Mouse (Mus musculus) intestine, embryonic 15.5 days (tissue): Measurements from ENCODE around the gene Mettl3. TPM values are rescaled to one million over a fixed set of nuclear protein-coding genes. Genes with fewer than 3 reads are reported as not detected.
"Not testable (repeated sequence)": the region's sequence is repeated elsewhere in the genome, so short reads cannot be mapped to it uniquely, and the experiment has no call there.

ENCODE experiments used
- ATAC-seq: fragments of 200-750 bp; cut with Nextera tagmentation; 2 replicates; pipeline ENCODE4 v1.8.0; 2017; ENCODE audit warnings: moderate TSS enrichment, moderate library complexity
- H3K27ac ChIP-seq: fragments of 300-500 bp; sonication (generic); 2 replicates; pipeline ENCODE4 v1.5.1; 2015; ENCODE audit warnings: mild to moderate bottlenecking, inconsistent platforms
- H3K27me3 ChIP-seq: fragments of 300-500 bp; sonication (generic); replicated peaks from 2 replicates; pipeline ENCODE4 v1.6.1; 2015; ENCODE audit warnings: inconsistent platforms
- H3K36me3 ChIP-seq: fragments of 300-500 bp; sonication (generic); 2 replicates; pipeline ENCODE4 v1.6.1; 2015; ENCODE audit warnings: inconsistent platforms
- H3K4me1 ChIP-seq: fragments of 300-500 bp; sonication (generic); replicated peaks from 2 replicates; pipeline ENCODE4 v1.6.1; 2015; ENCODE audit warnings: inconsistent platforms
- H3K4me2 ChIP-seq: fragments of 300-500 bp; sonication (generic); replicated peaks from 2 replicates; pipeline ENCODE4 v1.6.1; 2015; ENCODE audit warnings: mild to moderate bottlenecking, inconsistent platforms
- H3K4me3 ChIP-seq: fragments of 300-500 bp; sonication (generic); replicated peaks from 2 replicates; pipeline ENCODE4 v1.5.1; 2015; ENCODE audit warnings: inconsistent platforms
- H3K9ac ChIP-seq: fragments of 300-500 bp; sonication (generic); 2 replicates; pipeline ENCODE4 v1.6.1; 2015; ENCODE audit warnings: inconsistent platforms
- H3K9me3 ChIP-seq: fragments of 300-500 bp; sonication (generic); 2 replicates; pipeline ENCODE4 v1.6.1; 2016; ENCODE audit warnings: inconsistent platforms
- WGBS: fragments of 180-500 bp; shearing (Covaris S2); methylation state at CpG from one replicate; pipeline ENCODE4 v1.1.7; 2015; 5-methylcytosine and 5-hydroxymethylcytosine counted together
- polyA plus RNA-seq: library from polyadenylated mRNA; unstranded; fragments of >200 nt; fragmentation: Nextera tagmentation; extraction: Ambion mirVana; gene quantifications from 2 replicates; pipeline ENCODE4 v1.2.1, GENCODE M21; 2015

The Mettl3 gene
- polyA plus RNA-seq, 1 experiment from 2014 or later, result 37.6 TPM

DNA sequence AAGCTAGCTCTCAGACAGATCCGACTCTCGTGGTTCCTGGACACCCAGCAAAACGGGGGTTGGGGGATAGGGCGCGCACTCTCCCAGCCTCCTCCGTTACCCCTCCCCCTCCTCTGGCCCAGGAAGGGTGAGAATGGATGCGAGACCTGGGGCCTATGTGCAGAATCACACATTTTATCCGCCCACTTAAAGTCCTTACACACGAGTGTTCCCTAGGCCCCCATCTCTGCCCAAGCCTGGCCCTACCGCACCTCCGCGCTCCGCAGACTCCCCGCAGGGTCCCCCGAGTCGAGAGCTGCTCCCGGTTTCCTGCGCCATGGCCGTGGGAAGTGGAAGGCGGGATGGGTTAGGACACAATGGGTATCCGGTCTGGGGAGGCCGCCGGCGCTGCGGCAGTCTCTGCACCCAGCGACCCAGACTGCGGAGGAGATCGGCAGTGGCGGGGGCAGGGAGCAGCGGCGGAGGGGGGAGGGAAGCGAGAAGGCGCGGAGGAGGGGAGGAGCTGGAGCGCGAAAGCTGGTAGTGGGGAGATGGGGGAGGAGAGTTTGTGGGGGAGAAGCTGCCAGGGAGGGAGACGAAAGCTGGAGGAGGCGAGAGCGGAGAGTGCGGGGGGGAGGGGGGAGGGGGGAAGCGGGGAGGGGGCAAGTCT is 11.0 kb upstream of the Mettl3 start:
- peaks cover 23% of the 10 kb centered on the region; the same call in 1 of the 2 replicates for H3K4me1 ChIP-seq
- peak overlapping the region; percentile 84 for H3K4me2 ChIP-seq
- WGBS, result 1% methylated on average over 31 of the region's 41 CpGs

DNA sequence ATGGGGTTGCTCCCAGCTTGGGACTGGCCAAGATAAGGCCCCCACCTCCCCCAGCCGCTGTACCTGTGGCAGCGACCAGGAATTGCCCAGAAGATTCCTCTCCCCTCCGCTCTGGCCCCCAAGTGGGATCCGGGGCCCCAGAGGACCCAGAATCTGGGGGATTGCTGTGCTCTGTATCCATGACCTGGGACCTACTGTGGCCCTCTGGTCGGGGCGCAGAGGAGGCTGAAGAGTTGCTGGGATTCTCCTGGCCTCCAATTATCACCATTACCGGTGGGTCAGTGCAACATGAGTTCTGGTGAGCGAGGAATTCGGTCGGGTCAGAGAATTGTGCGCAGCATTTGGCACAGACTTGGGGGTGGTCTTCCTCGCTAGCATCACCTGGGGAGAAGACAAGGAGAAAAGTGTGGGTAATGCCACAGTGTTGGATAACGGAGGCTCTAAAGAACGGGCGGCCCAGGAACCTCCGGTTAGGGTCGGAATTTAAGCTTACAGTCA is 10.4 kb upstream of the Mettl3 start:
- H3K27ac ChIP-seq, result peak overlapping the region; percentile 85
- no peaks in the 10 kb centered on the region for H3K9me3 ChIP-seq
- peaks cover 13% of the 10 kb centered on the region; the same call in 1 of the 2 replicates for H3K36me3 ChIP-seq
- ATAC-seq, result peak; percentile 9
- peak overlapping the region; percentile 84 for H3K4me2 ChIP-seq
- H3K9ac ChIP-seq, result peak overlapping the region; percentile 81
- H3K27me3 ChIP-seq, result no peaks in the 10 kb centered on the region
- 6% methylated on average over 17 of the region's 17 CpGs for WGBS
- H3K4me3 ChIP-seq, result peak overlapping the region; percentile 73
- H3K4me1 ChIP-seq, result peaks cover 23% of the 10 kb centered on the region; the same call in 1 of the 2 replicates

More for the DNA sequence above, 11.0 kb upstream of the Mettl3 start:
- no peaks in the 10 kb centered on the region for H3K9me3 ChIP-seq
- no peaks in the 10 kb centered on the region for H3K27me3 ChIP-seq
- peaks cover 13% of the 10 kb centered on the region; the same call in 1 of the 2 replicates for H3K36me3 ChIP-seq
- H3K9ac ChIP-seq, result peak overlapping the region; percentile 81
- H3K4me3 ChIP-seq, result peak overlapping the region; percentile 73
- H3K27ac ChIP-seq, result peak overlapping the region; percentile 85
- peak; percentile 88 for ATAC-seq

DNA sequence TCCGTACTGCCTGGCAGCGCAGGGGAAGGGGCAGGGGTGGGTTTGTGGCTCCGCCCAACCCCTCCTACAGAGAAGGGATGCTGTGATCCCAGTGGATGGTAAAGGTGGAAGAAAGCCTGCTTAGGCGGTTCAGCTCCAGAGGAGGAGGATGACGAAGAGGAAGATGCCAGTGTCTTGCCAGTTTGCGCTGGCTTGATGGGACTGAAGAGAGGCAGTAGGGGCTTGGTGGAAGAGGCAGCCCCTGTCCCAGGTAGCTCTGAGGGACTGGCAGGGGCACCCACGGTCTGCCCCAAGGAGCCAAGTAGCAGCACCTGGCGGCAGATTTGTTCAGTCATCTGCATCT is 9.9 kb upstream of the Mettl3 start:
- peaks cover 23% of the 10 kb centered on the region; the same call in 1 of the 2 replicates for H3K4me1 ChIP-seq
- H3K27me3 ChIP-seq, result no peaks in the 10 kb centered on the region
- H3K36me3 ChIP-seq, result peaks cover 13% of the 10 kb centered on the region; the same call in 1 of the 2 replicates
- no peaks in the 10 kb centered on the region for H3K9me3 ChIP-seq
- H3K9ac ChIP-seq, result no peak overlapping the region; the same call in 1 of the 2 replicates
- no peak for ATAC-seq
- no peak overlapping the region for H3K27ac ChIP-seq
- peak overlapping the region; percentile 84 for H3K4me2 ChIP-seq
- WGBS, result 55% methylated on average over 8 of the region's 8 CpGs
- peak overlapping the region; percentile 73 for H3K4me3 ChIP-seq

DNA sequence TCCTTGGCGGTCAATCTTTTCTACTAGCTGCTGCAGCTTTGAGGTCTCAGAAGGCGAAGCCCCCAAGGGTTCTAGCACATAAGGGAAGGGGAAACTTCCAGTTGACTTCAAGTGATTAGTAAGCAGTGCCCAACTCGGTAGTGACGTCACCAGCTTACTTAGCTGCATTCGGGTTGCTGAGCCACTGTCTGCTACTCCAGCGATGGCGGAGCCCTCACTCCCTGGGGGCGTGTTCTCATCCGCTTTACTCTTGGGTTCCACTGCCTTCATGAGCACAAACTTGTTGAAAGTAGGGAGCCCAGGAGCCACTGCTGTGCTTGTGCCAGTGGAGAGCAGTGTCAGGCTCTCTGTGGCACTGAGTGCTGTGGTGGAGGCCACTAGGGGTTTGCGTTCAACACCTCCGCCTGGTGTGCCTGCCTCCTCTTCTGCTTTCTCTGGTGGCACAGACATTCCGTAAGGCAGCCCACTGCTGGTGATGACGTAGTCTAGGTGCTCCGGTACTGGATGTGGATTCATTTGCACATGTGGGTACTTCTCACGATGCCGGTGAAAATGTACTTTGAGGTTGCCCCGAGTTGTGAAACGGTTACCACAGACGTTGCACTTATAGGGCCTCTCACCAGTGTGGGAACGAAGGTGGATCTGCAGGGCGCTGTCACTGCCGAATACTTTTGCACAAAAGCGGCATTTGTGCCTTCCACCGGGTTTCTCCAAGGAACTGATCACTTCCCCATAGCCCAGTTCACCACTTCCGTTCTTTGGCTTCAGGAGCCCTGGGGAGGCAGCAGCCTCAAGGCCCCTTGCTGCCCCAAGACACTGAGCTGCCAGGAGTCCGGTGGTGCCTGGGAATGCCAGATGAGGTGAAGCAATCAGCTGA is 9.2 kb upstream of the Mettl3 start:
- Histone ChIP-seq H3K4me3 (peak overlapping the region; percentile 73; the same call in 1 of the 2 replicates), H3K4me2 (peak overlapping the region; percentile 84), H3K36me3 (peaks cover 13% of the 10 kb centered on the region; the same call in 1 of the 2 replicates), H3K4me1 (peaks cover 23% of the 10 kb centered on the region; the same call in 1 of the 2 replicates), H3K9ac (no peak overlapping the region), H3K27ac (no peak overlapping the region), H3K27me3 (no peaks in the 10 kb centered on the region), H3K9me3 (no peaks in the 10 kb centered on the region)
- ATAC-seq, result no peak
- WGBS, result 86% methylated on average over 26 of the region's 26 CpGs

DNA sequence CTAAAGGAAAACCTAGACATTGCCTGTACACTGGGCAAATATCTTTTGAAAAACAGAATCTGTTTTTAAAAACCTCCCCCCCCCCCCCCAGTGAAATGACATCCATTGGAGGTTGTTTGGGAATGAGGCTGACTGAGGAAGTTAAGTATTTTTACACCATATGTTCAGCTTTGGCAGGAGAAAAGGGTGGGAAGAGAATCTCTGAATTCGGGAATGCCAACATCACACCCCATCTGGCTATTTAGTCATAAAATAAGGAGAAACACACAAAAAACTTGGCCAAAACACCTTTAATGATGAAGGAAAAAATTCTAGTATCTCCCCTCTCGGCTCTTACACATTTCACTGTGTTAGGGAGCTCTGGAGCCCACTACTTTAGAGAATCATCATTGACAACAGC is 6.0 kb upstream of the Mettl3 start:
- Histone ChIP-seq H3K36me3 (peaks cover 13% of the 10 kb centered on the region; the same call in 1 of the 2 replicates), H3K27me3 (no peaks in the 10 kb centered on the region), H3K27ac (no peak overlapping the region), H3K4me1 (peaks cover 19% of the 10 kb centered on the region; the same call in 1 of the 2 replicates), H3K4me3 (no peak overlapping the region), H3K9me3 (no peaks in the 10 kb centered on the region), H3K4me2 (no peak overlapping the region), H3K9ac (no peak overlapping the region)
- 82% methylated on average over 2 of the region's 2 CpGs for WGBS
- no peak for ATAC-seq

DNA sequence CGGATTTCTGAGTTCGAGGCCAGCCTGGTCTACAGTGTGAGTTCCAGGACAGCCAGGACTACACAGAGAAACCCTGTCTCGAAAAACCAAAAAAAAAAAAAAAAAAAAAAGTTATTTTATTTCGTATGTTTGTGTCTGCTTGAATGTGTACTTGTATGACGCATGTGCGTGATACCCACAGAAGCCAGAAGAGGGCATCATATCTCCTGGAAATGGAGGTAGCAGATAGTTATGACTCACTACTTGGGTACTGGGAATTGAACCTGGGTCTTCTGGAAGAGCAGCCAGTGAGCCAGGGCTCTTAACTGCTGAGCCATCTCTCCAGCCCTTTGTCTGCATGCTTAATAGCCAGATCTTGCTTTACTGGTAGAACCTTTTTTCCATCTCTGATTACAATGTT is 5.4 kb upstream of the Mettl3 start:
- H3K4me2 ChIP-seq, H3K27ac ChIP-seq, H3K9ac ChIP-seq, H3K4me3 ChIP-seq, H3K27me3 ChIP-seq, ATAC-seq, H3K9me3 ChIP-seq: not testable (repeated sequence)
- WGBS, result 96% methylated on average over 5 of the region's 6 CpGs
- H3K36me3 ChIP-seq, result peaks cover 13% of the 10 kb centered on the region; the same call in 1 of the 2 replicates
- H3K4me1 ChIP-seq, result peaks cover 17% of the 10 kb centered on the region; the same call in 1 of the 2 replicates

DNA sequence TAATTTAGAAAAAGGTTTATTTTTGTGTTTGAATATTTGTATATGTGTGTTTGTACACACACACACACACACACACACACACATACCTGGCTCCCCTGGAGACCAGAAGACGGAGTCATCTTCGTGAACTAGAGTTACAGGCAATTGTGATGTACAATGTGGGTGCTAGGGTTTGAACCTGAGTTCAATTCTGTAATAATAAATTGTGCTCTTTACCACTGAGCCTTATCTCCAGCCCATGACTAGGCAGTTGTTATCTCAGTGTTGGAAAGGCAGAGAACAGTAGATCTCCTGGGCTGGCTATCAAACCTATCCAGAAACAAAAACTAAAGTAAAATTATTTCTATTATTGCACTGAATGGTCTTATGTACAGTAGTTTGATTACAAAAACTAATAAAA is 1.2 kb upstream of the Mettl3 start:
- Histone ChIP-seq H3K27me3 (no peaks in the 10 kb centered on the region), H3K9me3 (no peaks in the 10 kb centered on the region), H3K36me3 (no peaks in the 10 kb centered on the region), H3K27ac (no peak overlapping the region), H3K4me3 (no peak overlapping the region), H3K4me2 (no peak overlapping the region), H3K9ac (no peak overlapping the region), H3K4me1 (0 out of 2 replicates have a peak, but pooled peaks cover 2% of the 10 kb centered on the region)
- no peak for ATAC-seq
- WGBS, result 98% methylated on average over 2 of the region's 2 CpGs

DNA sequence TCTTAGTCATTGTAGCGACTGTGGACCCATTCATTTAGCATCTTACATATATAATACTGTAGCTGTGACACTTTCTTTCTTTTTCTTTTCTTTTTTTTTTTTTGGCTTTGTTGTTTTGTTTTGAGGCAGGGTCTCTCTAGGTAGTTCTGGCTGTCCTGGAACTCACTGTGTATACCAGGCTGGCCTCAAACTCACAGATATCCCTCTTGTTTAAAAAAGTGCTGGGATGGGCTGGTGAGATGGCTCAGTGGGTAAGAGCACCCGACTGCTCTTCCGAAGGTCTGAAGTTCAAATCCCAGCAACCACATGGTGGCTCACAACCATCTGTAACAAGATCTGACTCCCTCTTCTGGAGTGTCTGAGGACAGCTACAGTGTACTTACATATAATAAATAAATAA is 1.4 kb downstream of the Mettl3 start:
- H3K4me2 ChIP-seq, result 0 out of 2 replicates have a peak overlapping the region, but pooled peaks have one; percentile 61
- not testable (repeated sequence) for H3K27ac ChIP-seq, H3K9ac ChIP-seq, H3K4me1 ChIP-seq, ATAC-seq, H3K9me3 ChIP-seq, H3K27me3 ChIP-seq, H3K4me3 ChIP-seq
- WGBS, result 93% methylated on average over 3 of the region's 3 CpGs
- peaks cover 17% of the 10 kb centered on the region for H3K36me3 ChIP-seq

DNA sequence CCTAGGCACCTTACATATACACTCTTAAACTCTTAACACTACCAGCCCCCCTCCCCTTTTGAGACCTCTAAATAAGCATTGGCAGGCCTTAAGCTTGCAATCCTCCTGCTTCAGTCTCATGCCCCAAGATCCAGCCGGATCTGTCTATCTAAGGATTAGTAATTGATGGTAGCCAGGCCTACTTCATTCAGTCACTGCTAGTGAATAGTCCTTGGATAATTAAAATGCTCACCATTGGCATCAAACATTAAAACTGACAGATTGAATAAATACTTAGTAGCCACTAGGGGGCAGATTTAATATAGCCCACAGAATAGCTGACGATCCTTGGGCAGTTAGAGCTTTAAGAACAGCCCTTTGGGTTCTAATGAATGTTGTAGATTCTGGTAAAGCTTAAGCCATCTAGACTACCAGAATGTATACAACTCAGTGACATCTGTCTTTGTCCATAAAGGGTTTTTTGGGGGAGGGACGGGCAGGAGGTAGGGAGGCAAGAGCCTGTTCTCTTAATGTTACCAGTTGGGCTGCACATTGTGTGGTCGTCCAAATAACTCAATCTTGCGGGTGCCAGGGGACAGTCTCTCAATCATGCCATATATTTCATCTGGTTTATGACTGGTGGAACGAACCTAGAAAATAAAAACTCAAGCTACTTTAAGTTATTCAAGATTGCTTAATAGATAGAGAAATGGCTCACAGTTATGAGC is 9.2 kb downstream of the Mettl3 start:
- Histone ChIP-seq H3K9ac (no peak overlapping the region), H3K4me3 (no peak overlapping the region), H3K36me3 (peaks cover 40% of the 10 kb centered on the region), H3K4me2 (no peak overlapping the region), H3K27ac (no peak overlapping the region), H3K9me3 (no peaks in the 10 kb centered on the region), H3K27me3 (no peaks in the 10 kb centered on the region), H3K4me1 (no peaks in the 10 kb centered on the region)
- WGBS, result 69% methylated on average over 6 of the region's 6 CpGs
- peak; percentile 56 for ATAC-seq

DNA sequence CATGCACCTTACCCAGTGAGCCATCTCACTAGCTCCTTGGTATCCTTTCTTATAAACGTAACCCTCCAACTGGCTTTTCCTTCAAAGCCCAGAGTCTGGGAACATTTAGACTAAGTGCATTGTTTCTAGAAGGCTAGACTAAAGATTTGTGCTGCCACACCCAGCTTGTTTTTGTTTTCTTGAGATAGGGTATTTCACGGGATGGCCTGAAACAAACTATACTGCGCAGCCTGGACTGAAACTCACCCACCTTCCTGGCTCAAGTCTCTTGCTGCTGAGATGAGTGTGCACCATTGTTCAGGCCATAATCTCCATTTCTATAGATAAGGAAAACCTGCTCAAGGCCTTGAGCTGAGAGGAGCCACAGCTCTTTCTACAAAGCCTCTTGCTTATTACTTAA is 20.7 kb downstream of the Mettl3 start:
- H3K4me1 ChIP-seq, result 0 out of 2 replicates have a peak, but pooled peaks cover 3% of the 10 kb centered on the region
- no peaks in the 10 kb centered on the region for H3K9me3 ChIP-seq
- 91% methylated on average over 3 of the region's 3 CpGs for WGBS
- peaks cover 15% of the 10 kb centered on the region; the same call in 1 of the 2 replicates for H3K36me3 ChIP-seq
- ATAC-seq, result no peak
- H3K27me3 ChIP-seq, result no peaks in the 10 kb centered on the region
- no peak overlapping the region for H3K27ac ChIP-seq
- H3K4me3 ChIP-seq, result no peak overlapping the region
- H3K4me2 ChIP-seq, result no peak overlapping the region
- H3K9ac ChIP-seq, result no peak overlapping the region

DNA sequence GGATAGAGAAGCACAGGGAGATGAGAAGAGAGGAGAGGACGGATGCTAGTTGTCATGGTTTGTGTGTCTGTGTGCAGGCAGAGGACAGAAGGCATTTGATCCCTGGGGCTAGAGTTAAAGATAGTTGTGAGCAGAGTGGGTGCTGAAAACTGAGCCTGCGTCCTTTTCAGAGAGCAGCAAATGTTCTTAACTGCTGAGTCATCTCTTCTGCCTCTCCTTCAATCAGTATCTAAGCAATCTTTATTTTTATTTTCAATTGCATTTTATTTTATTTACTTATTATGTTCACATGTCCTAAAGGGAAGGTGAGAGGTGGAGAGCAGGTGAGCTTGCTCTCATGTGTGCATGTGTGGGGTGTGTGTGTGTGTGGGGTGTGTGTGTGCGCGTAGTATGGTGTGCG is 21.3 kb downstream of the Mettl3 start:
- Histone ChIP-seq H3K27ac (no peak overlapping the region), H3K9me3 (no peaks in the 10 kb centered on the region), H3K27me3 (no peaks in the 10 kb centered on the region), H3K4me3 (no peak overlapping the region), H3K4me2 (no peak overlapping the region), H3K9ac (no peak overlapping the region), H3K36me3 (peaks cover 15% of the 10 kb centered on the region; the same call in 1 of the 2 replicates), H3K4me1 (0 out of 2 replicates have a peak, but pooled peaks cover 3% of the 10 kb centered on the region)
- 94% methylated on average over 5 of the region's 5 CpGs for WGBS
- no peak for ATAC-seq
